Mouse (Mus musculus): ENCODE results near the gene Atp6ap1l.
A peak's percentile ranks its signal among the peaks of the same experiment; 100 is the strongest.
"Not testable (repeated sequence)": the region's sequence is repeated elsewhere in the genome, so short reads cannot be mapped to it uniquely, and the experiment has no call there.

Gene Atp6ap1l

GRCm38 (mm10) chr13:90905176-90905575 lies at the start of gene Atp6ap1l:
Atp6ap1l (minus strand) TSS chr13:90905355.
- DNase-seq (ENCODE audit: low spot score) = no peak

GRCm38 (mm10) chr13:90939600-90939999 lies 34.4 kb upstream of the Atp6ap1l start:
- no peak for DNase-seq (ENCODE audit: low spot score)

GRCm38 (mm10) chr13:90939192-90939591 lies 34.0 kb upstream of the Atp6ap1l start:
- DNase-seq (ENCODE audit: low spot score) = no peak

GRCm38 (mm10) chr13:90935852-90936251 lies 30.7 kb upstream of the Atp6ap1l start:
- no peak for DNase-seq (ENCODE audit: low spot score)

- no peak for DNase-seq (ENCODE audit: low spot score)
Measured at GRCm38 (mm10) chr13:90933256-90933655, 28.1 kb upstream of the Atp6ap1l start.

GRCm38 (mm10) chr13:90929847-90930246 lies 24.7 kb upstream of the Atp6ap1l start:
- DNase-seq (ENCODE audit: low spot score) = peak; percentile 63

GRCm38 (mm10) chr13:90928266-90928665 lies 23.1 kb upstream of the Atp6ap1l start:
- not testable (repeated sequence) for DNase-seq (ENCODE audit: low spot score)

- DNase-seq (ENCODE audit: low spot score) = no peak
Measured at GRCm38 (mm10) chr13:90926938-90927633, 21.9 kb upstream of the Atp6ap1l start.

GRCm38 (mm10) chr13:90926125-90926765 lies 21.1 kb upstream of the Atp6ap1l start:
- DNase-seq (ENCODE audit: low spot score) = no peak

- no peak for DNase-seq (ENCODE audit: low spot score)
Measured at GRCm38 (mm10) chr13:90925191-90925590, 20.0 kb upstream of the Atp6ap1l start.

- no peak for DNase-seq (ENCODE audit: low spot score)
Measured at GRCm38 (mm10) chr13:90924072-90924471, 18.9 kb upstream of the Atp6ap1l start.

GRCm38 (mm10) chr13:90923617-90924016 lies 18.5 kb upstream of the Atp6ap1l start:
- DNase-seq (ENCODE audit: low spot score) = not testable (repeated sequence)

GRCm38 (mm10) chr13:90922751-90923612 lies 17.8 kb upstream of the Atp6ap1l start, which contains the start of gene Rps23:
Rps23 (plus strand) TSS chr13:90922958.
- DNase-seq (ENCODE audit: low spot score) = peak; percentile 84

GRCm38 (mm10) chr13:90914721-90915120 lies 9.6 kb upstream of the Atp6ap1l start:
- no peak for DNase-seq (ENCODE audit: low spot score)

GRCm38 (mm10) chr13:90913675-90914192 lies 8.6 kb upstream of the Atp6ap1l start:
- DNase-seq (ENCODE audit: low spot score) = no peak

GRCm38 (mm10) chr13:90912760-90913674 lies 7.9 kb upstream of the Atp6ap1l start:
- peak; percentile 47 for DNase-seq (ENCODE audit: low spot score)

GRCm38 (mm10) chr13:90907376-90907775 lies 2.2 kb upstream of the Atp6ap1l start:
- no peak for DNase-seq (ENCODE audit: low spot score)

- no peak for DNase-seq (ENCODE audit: low spot score)
Measured at GRCm38 (mm10) chr13:90896821-90897220, 8.3 kb downstream of the Atp6ap1l start.

- DNase-seq (ENCODE audit: low spot score) = no peak
Measured at GRCm38 (mm10) chr13:90896098-90896497, 9.1 kb downstream of the Atp6ap1l start.

GRCm38 (mm10) chr13:90894819-90895218 lies 10.3 kb downstream of the Atp6ap1l start:
- DNase-seq (ENCODE audit: low spot score) = no peak

- no peak for DNase-seq (ENCODE audit: low spot score)
Measured at GRCm38 (mm10) chr13:90890111-90890510, 15.0 kb downstream of the Atp6ap1l start.
